Mouse (Mus musculus) neural tube, embryonic 12.5 days (tissue): ENCODE measurements at regions not wholly inside any gene's neighbourhood (a gene's known extent, or its start where the extent isn't known, plus 50 kb on each side); places are given as distances from the start of the nearest gene placed in this dataset.

ENCODE experiments used
- ATAC-seq: fragments of 200-750 bp; cut with Nextera tagmentation; 2 replicates; pipeline ENCODE4 v1.8.0; 2017; ENCODE audit warnings: low read depth, mild to moderate bottlenecking, moderate TSS enrichment, moderate library complexity; ENCODE audit not compliant: low FRiP score
- H3K27ac ChIP-seq: fragments of 300-500 bp; sonication (generic); 2 replicates; pipeline ENCODE4 v1.5.1; 2016
- H3K27me3 ChIP-seq: fragments of 300-500 bp; sonication (generic); replicated peaks from 2 replicates; pipeline ENCODE4 v1.6.1; 2016; ENCODE audit warnings: mild to moderate bottlenecking
- H3K36me3 ChIP-seq: fragments of 300-500 bp; sonication (generic); 2 replicates; pipeline ENCODE4 v1.6.1; 2016; ENCODE audit warnings: mild to moderate bottlenecking
- H3K4me1 ChIP-seq: fragments of 300-500 bp; sonication (generic); 2 replicates; pipeline ENCODE4 v1.6.1; 2016
- H3K4me2 ChIP-seq: fragments of 300-500 bp; sonication (generic); replicated peaks from 2 replicates; pipeline ENCODE4 v1.6.1; 2016; ENCODE audit warnings: mild to moderate bottlenecking
- H3K4me3 ChIP-seq: fragments of 300-500 bp; sonication (generic); 2 replicates; pipeline ENCODE4 v1.5.1; 2016
- H3K9ac ChIP-seq: fragments of 300-500 bp; sonication (generic); 2 replicates; pipeline ENCODE4 v1.6.1; 2016; ENCODE audit warnings: mild to moderate bottlenecking
- H3K9me3 ChIP-seq: fragments of 300-500 bp; sonication (generic); 2 replicates; pipeline ENCODE4 v1.6.1; 2016; ENCODE audit warnings: mild to moderate bottlenecking
- WGBS: fragments of 180-500 bp; shearing (Covaris S2); methylation state at CpG from one replicate; pipeline ENCODE4 v1.1.7; 2016; 5-methylcytosine and 5-hydroxymethylcytosine counted together

- Histone ChIP-seq H3K27ac (no peak overlapping the region), H3K4me2 (0 out of 2 replicates have a peak overlapping the region, but pooled peaks have one; percentile 18), H3K4me1 (peaks cover 19% of the 10 kb centered on the region), H3K9ac (no peak overlapping the region), H3K36me3 (no peaks in the 10 kb centered on the region), H3K4me3 (no peak overlapping the region), H3K27me3 (no peaks in the 10 kb centered on the region; the same call in 1 of the 2 replicates), H3K9me3 (peaks cover 16% of the 10 kb centered on the region)
- no peak for ATAC-seq
- 41% methylated on average over 9 of the region's 9 CpGs for WGBS
These were observed 119.8 kb upstream of the Zfp507 start for GRCm38 (mm10) chr7:35922582-35922981.

GRCm38 (mm10) chr7:35920884-35921283 is 118.1 kb upstream of the Zfp507 start:
- no peak overlapping the region for H3K4me2 ChIP-seq
- 35% methylated on average over 9 of the region's 9 CpGs for WGBS
- no peaks in the 10 kb centered on the region for H3K36me3 ChIP-seq
- peaks cover 19% of the 10 kb centered on the region for H3K4me1 ChIP-seq
- ATAC-seq = no peak
- H3K27me3 ChIP-seq = no peaks in the 10 kb centered on the region; the same call in 1 of the 2 replicates
- H3K9me3 ChIP-seq = peaks cover 9% of the 10 kb centered on the region
- no peak overlapping the region for H3K27ac ChIP-seq
- no peak overlapping the region for H3K4me3 ChIP-seq
- H3K9ac ChIP-seq = no peak overlapping the region

GRCm38 (mm10) chr7:35920194-35920609 is 117.4 kb upstream of the Zfp507 start:
- H3K4me2 ChIP-seq = no peak overlapping the region
- H3K4me3 ChIP-seq = no peak overlapping the region
- H3K4me1 ChIP-seq = peaks cover 19% of the 10 kb centered on the region
- peaks cover 9% of the 10 kb centered on the region for H3K9me3 ChIP-seq
- H3K27me3 ChIP-seq = no peaks in the 10 kb centered on the region; the same call in 1 of the 2 replicates
- WGBS = 70% methylated on average over 11 of the region's 11 CpGs
- H3K27ac ChIP-seq = no peak overlapping the region
- H3K9ac ChIP-seq = no peak overlapping the region
- no peak for ATAC-seq
- H3K36me3 ChIP-seq = no peaks in the 10 kb centered on the region

DNA sequence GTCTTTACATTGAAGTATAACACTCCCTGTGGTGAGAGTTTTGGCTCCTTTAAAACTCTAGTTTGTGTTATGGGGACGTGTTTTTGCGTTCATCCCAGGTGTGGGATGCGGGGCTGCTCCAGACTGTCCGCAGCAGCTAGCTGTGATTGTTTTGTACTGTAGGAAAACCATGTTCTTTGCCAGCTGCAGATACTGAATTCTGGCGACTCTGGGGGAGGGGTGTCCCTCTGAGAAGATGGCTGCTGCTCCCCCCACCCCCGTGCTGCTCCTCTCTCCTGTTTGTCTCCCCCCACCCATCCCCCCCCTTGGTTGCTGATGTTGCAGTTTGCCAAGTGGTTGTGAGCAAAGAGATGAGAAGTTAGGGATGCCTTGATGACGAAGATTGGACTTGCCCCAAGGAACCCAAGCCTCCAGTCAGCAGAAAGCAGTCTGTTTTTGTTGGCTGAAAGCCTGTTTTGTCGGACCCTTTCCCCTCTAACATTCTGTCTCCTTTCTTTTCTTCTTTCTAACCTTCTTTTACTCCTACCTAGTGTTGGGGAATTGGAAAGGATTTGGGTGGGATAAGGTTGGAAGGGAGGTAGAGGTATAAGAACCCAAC is 107.4 kb upstream of the Zfp507 start:
- Histone ChIP-seq H3K36me3 (no peaks in the 10 kb centered on the region), H3K9me3 (0 out of 2 replicates have a peak, but pooled peaks cover 4% of the 10 kb centered on the region), H3K4me3 (no peak overlapping the region), H3K4me1 (no peaks in the 10 kb centered on the region), H3K9ac (no peak overlapping the region), H3K4me2 (no peak overlapping the region), H3K27me3 (no peaks in the 10 kb centered on the region), H3K27ac (no peak overlapping the region)
- ATAC-seq = no peak
- 71% methylated on average over 8 of the region's 8 CpGs for WGBS

DNA sequence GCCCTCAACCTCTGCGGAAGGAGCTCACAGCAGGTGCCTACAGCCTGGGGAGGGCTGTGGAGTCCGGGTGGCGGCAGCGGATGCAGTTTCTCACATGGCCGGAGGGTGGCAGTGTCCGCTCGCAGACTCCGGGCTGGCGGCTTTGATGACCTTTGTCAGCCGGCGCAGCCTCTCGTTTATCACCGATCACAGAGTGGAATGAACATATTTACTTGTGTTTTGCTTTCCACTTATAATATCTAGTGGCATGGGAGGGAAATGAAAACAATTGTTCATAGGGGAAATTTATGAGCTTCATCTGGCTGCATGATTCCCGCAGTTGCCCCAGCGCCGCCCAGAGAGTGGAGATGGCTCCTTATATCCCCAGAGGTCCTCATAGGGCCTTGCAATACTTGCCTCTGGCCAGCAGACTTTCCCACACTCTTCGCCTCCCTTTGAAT is 99.2 kb upstream of the Zfp507 start:
- ATAC-seq = peak; percentile 53; the same call in 1 of the 2 replicates
- Histone ChIP-seq H3K9ac (no peak overlapping the region), H3K27me3 (no peaks in the 10 kb centered on the region), H3K9me3 (no peaks in the 10 kb centered on the region), H3K4me1 (peaks cover 4% of the 10 kb centered on the region; the same call in 1 of the 2 replicates), H3K27ac (no peak overlapping the region), H3K4me3 (no peak overlapping the region), H3K36me3 (no peaks in the 10 kb centered on the region), H3K4me2 (peak overlapping the region; percentile 46)
- 2% methylated on average over 17 of the region's 17 CpGs for WGBS

- no peak overlapping the region for H3K9ac ChIP-seq
- WGBS = 92% methylated on average over 6 of the region's 6 CpGs
- H3K4me1 ChIP-seq = peaks cover 4% of the 10 kb centered on the region; the same call in 1 of the 2 replicates
These were observed 96.1 kb upstream of the Zfp507 start for GRCm38 (mm10) chr7:35898701-35899445.

GRCm38 (mm10) chr7:35893292-35893691 is 90.5 kb upstream of the Zfp507 start:
- H3K4me1 ChIP-seq = no peaks in the 10 kb centered on the region
- no peaks in the 10 kb centered on the region for H3K9me3 ChIP-seq
- H3K4me2 ChIP-seq = no peak overlapping the region
- no peak overlapping the region for H3K9ac ChIP-seq
- no peaks in the 10 kb centered on the region for H3K27me3 ChIP-seq
- H3K4me3 ChIP-seq = no peak overlapping the region
- no peak overlapping the region for H3K27ac ChIP-seq
- ATAC-seq = no peak
- no peaks in the 10 kb centered on the region for H3K36me3 ChIP-seq
- 35% methylated on average over 2 of the region's 2 CpGs for WGBS

More at GRCm38 (mm10) chr7:35898701-35899445, 96.1 kb upstream of the Zfp507 start:
- ATAC-seq = no peak
- Histone ChIP-seq H3K27ac (no peak overlapping the region), H3K4me2 (no peak overlapping the region), H3K36me3 (no peaks in the 10 kb centered on the region), H3K27me3 (no peaks in the 10 kb centered on the region), H3K9me3 (no peaks in the 10 kb centered on the region), H3K4me3 (no peak overlapping the region)

- Histone ChIP-seq H3K27ac (no peak overlapping the region), H3K4me1 (no peaks in the 10 kb centered on the region), H3K9me3 (no peaks in the 10 kb centered on the region), H3K36me3 (no peaks in the 10 kb centered on the region), H3K4me2 (no peak overlapping the region), H3K9ac (no peak overlapping the region), H3K4me3 (no peak overlapping the region), H3K27me3 (no peaks in the 10 kb centered on the region)
- 87% methylated on average over 11 of the region's 11 CpGs for WGBS
- ATAC-seq = no peak
These were observed 83.2 kb upstream of the Zfp507 start for GRCm38 (mm10) chr7:35886051-35886450.

DNA sequence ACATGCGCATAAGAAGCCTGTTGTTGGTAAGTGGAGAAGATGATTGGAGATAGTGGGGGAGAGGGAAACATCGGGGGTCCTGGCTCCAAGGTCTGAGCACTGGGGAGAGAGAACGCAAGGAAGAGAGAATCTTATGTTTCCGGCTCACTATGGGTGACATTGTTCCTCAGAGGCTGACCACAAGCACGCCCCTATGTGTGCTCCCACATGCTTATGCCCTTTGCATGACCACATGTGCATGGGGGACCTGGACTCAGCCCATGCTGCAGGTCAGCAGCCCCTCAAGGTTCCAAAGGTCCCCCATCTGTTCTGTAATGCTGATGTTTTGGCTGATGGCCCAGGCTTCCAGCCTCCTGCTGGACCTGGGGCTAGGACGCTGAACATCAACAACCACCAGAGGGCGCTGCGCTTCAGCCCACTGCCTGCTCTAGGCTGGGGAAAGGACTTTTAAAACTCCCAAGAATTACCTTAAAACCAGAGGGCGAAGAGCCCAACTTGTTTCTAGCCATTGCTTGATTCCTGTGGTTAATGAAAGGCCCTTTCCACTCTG is 77.0 kb upstream of the Zfp507 start:
- Histone ChIP-seq H3K4me1 (no peaks in the 10 kb centered on the region), H3K9me3 (no peaks in the 10 kb centered on the region), H3K9ac (no peak overlapping the region), H3K4me3 (no peak overlapping the region), H3K27me3 (no peaks in the 10 kb centered on the region), H3K36me3 (no peaks in the 10 kb centered on the region), H3K27ac (no peak overlapping the region), H3K4me2 (no peak overlapping the region)
- 53% methylated on average over 9 of the region's 9 CpGs for WGBS
- peak; percentile 74; the same call in 1 of the 2 replicates for ATAC-seq

- Histone ChIP-seq H3K36me3 (no peaks in the 10 kb centered on the region), H3K9me3 (no peaks in the 10 kb centered on the region), H3K4me2 (no peak overlapping the region), H3K27ac (no peak overlapping the region), H3K4me3 (no peak overlapping the region), H3K27me3 (no peaks in the 10 kb centered on the region), H3K4me1 (no peaks in the 10 kb centered on the region), H3K9ac (no peak overlapping the region)
- 86% methylated on average over 7 of the region's 7 CpGs for WGBS
- ATAC-seq = no peak
These were observed 75.4 kb upstream of the Zfp507 start for GRCm38 (mm10) chr7:35878164-35878563.

GRCm38 (mm10) chr7:35861049-35861448 is 58.2 kb upstream of the Zfp507 start:
- no peak overlapping the region for H3K27ac ChIP-seq
- H3K4me3 ChIP-seq = no peak overlapping the region
- H3K27me3 ChIP-seq = no peaks in the 10 kb centered on the region
- WGBS = 80% methylated on average over 10 of the region's 10 CpGs
- H3K4me2 ChIP-seq = no peak overlapping the region
- H3K36me3 ChIP-seq = no peaks in the 10 kb centered on the region
- ATAC-seq = no peak
- no peak overlapping the region for H3K9ac ChIP-seq
- H3K4me1 ChIP-seq = no peaks in the 10 kb centered on the region
- H3K9me3 ChIP-seq = no peaks in the 10 kb centered on the region

DNA sequence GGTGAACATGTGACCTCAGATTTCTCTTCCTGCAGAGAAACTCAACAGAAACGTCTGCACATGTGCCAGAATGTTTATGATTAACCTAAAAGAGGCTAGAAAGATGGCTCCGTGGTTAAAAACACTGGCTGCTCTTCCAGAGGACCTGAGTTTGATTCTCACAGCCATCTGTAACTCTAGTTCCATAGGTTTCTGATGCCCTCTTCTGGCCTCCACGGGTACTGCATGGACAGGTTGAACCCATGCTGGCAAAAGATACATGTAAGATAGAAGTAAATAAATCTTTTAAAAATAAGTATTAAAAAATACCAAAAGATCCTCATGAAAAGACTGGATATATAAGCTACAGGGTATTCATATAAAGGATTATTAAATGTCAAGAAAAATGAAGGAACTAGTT is 56.8 kb upstream of the Zfp507 start:
- 24% methylated on average over 3 of the region's 3 CpGs for WGBS
- no peak for ATAC-seq

More for the DNA sequence above, 56.8 kb upstream of the Zfp507 start:
- Histone ChIP-seq H3K9ac (no peak overlapping the region), H3K4me3 (no peak overlapping the region), H3K4me1 (no peaks in the 10 kb centered on the region), H3K9me3 (no peaks in the 10 kb centered on the region), H3K36me3 (no peaks in the 10 kb centered on the region), H3K27ac (no peak overlapping the region), H3K27me3 (no peaks in the 10 kb centered on the region), H3K4me2 (no peak overlapping the region)
